Mouse (Mus musculus) G1E (cell line): ENCODE measurements at regions not wholly inside any gene's neighbourhood (a gene's known extent, or its start where the extent isn't known, plus 50 kb on each side); places are given as distances from the start of the nearest gene placed in this dataset.
A peak's percentile ranks its signal among the peaks of the same experiment; 100 is the strongest.

ENCODE experiments used
- CTCF ChIP-seq: IDR thresholded peaks from 2 replicates; pipeline ENCODE4 v1.5.1; 2012; ENCODE audit warnings: low read depth, low read length, inconsistent platforms, mixed read lengths
- GATA1 ChIP-seq: IDR thresholded peaks from 2 replicates; pipeline ENCODE4 v1.6.1; 2012; ENCODE audit warnings: borderline replicate concordance, low read length, inconsistent platforms, mixed read lengths
- POLR2AphosphoS5 ChIP-seq: IDR thresholded peaks from 2 replicates; pipeline ENCODE4 v1.6.1; 2012; ENCODE audit warnings: low read depth, low read length, inconsistent platforms; ENCODE audit not compliant: insufficient replicate concordance
- TAL1 ChIP-seq: conservative IDR thresholded peaks from 2 replicates; pipeline ENCODE4 v1.6.1; 2012; ENCODE audit warnings: low read depth, low read length, inconsistent platforms, mixed read lengths

- TF ChIP-seq CTCF (no peak), POLR2AphosphoS5 (no peak), GATA1 (no peak), TAL1 (0 out of 2 replicates have a peak, but pooled peaks have one; percentile 15)
These were observed 53.9 kb upstream of the Slc44a1 start for GRCm38 (mm10) chr4:53386309-53386708.
